Mouse (Mus musculus) cortical plate, adult 2 months (tissue): Measurements from ENCODE around the gene Gm10912. TPM values are rescaled to one million over a fixed set of nuclear protein-coding genes. Genes with fewer than 3 reads are reported as not detected.

Source experiments
- H3K27ac ChIP-seq: fragments of 200-500 bp; 2 replicates; pipeline ENCODE4 v1.5.1; 2012; ENCODE audit warnings: low read length, control low read depth, inconsistent platforms; ENCODE audit not compliant: insufficient read depth
- H3K4me1 ChIP-seq: fragments of 200-500 bp; 2 replicates; pipeline ENCODE4 v1.6.1; 2011; ENCODE audit warnings: low read length; ENCODE audit not compliant: control insufficient read depth, insufficient read depth
- H3K4me3 ChIP-seq: fragments of 200-500 bp; 2 replicates; pipeline ENCODE4 v1.5.1; 2011; ENCODE audit warnings: mild to moderate bottlenecking, low read length, control low read depth; ENCODE audit not compliant: insufficient read depth
- CTCF ChIP-seq: fragments of 200-500 bp; IDR thresholded peaks from 2 replicates; pipeline ENCODE4 v1.5.1; 2011; ENCODE audit warnings: mild to moderate bottlenecking, control low read depth, low read length; ENCODE audit not compliant: insufficient read depth; ENCODE audit errors: extremely low read depth
- POLR2A ChIP-seq: fragments of 200-500 bp; IDR thresholded peaks from 2 replicates; pipeline ENCODE4 v1.6.1; 2011; ENCODE audit warnings: mild to moderate bottlenecking, low read length, control low read depth; ENCODE audit not compliant: insufficient read depth; ENCODE audit errors: extremely low read depth
- polyA plus RNA-seq: library from polyadenylated mRNA; depleted of rRNA; stranded (reverse); fragments of >200 nt; gene quantifications from 2 replicates; pipeline ENCODE4 v1.2.3, GENCODE M21; 2012; rRNA removed

Gm10912 gene
- polyA plus RNA-seq, 1 experiment: 0.48 TPM

GRCm38 (mm10) chr2:104114898-104115297, 49.3 kb downstream of the Gm10912 start:
- Histone ChIP-seq H3K4me1 (no peaks in the 10 kb centered on the region; the same call in 1 of the 2 replicates), H3K27ac (no peak overlapping the region), H3K4me3 (no peak overlapping the region)
- TF ChIP-seq CTCF (no peak), POLR2A (no peak)

Other genes with a start within 250 kb of the Gm10912 start
- 22.7 and 29.2 TPM in 2 replicates for gene Lmo2, start 107.8 kb upstream of the Gm10912 start, polyA plus RNA-seq
- gene Fbxo3, start 38.1 kb upstream of the Gm10912 start, polyA plus RNA-seq: 55.0 and 55.4 TPM in 2 replicates
- gene 4931422A03Rik, start 37.5 kb upstream of the Gm10912 start, polyA plus RNA-seq: not detected in 2 replicates
- not detected in 2 replicates for gene Gm10799, start 2.7 kb downstream of the Gm10912 start, polyA plus RNA-seq
- 5.9 and 7.6 TPM in 2 replicates for gene Cd59b, start 4.0 kb downstream of the Gm10912 start, polyA plus RNA-seq
- 11.4 and 14.9 TPM in 2 replicates for gene Cd59a, start 30.0 kb downstream of the Gm10912 start, polyA plus RNA-seq
- gene A930018P22Rik, start 56.9 kb downstream of the Gm10912 start, polyA plus RNA-seq: 0.19 TPM in 1 of 2 replicates, not detected in the other